ENCODE assay signal across 9 mouse cellular contexts in the genomic region with DNA sequence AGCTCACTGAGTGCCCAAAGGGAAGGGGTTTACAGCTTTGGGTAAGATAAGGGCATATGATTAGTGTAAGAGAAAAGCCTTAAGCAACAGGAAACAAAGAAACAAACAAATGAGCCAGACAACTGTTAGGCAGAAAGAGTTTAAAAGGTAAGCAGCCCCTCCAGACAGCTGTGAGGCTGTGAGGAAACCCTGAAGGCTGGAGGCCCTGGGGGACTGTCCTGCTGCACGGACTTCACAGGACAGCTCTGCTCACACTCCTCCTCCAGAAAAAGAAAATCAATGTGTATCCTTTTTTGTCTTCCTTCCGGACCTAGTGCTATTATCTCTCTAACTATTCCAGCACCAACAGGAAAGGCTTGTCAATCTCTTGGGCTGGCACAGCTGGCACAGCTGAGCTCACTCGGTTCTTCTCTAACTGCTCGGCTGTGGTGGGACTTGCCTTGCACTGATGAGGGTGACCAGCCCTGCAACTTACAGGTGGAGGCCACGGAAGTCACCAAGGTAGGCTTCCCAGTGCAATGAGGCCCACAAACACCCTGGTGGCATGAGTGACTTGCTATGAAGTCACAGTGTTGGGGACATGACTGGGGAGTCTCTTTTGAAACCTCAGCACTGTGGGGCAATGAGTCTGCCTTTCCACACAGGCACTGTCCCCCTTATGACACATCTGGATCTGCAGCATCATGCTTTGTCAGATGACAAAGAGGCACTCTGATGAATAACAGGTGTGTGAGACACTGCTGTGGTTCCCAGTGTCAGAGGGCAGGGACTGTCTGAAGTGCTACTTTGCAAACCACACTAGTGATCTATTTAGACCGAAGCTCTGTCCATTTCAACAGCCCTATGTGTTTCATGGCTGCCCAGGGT. TPM values are rescaled to one million over a fixed set of nuclear protein-coding genes. Genes with fewer than 3 reads are reported as not detected.
A peak's percentile ranks its signal among the peaks of the same experiment; 100 is the strongest.
DNase-seq lines count a peak whose midpoint lies in the region; ATAC-seq lines count a peak whose summit lies in the region.
"Had no signal": no experiment of that assay in that cellular context is flagged by ENCODE, and none has a peak within 500 bp of the region (broad histone marks: within the 10 kb centered on the region; RNA-seq: fewer than 3 reads in every experiment).

No protein-coding gene starts in this region.

- no peaks in the 10 kb centered on the region for H3K9me3 ChIP-seq in liver, embryonic 16.5 days (replicated peaks; ENCODE audit: control insufficient read depth, low read length)
- H3K9me3 ChIP-seq in liver, embryonic 11.5 days (ENCODE audit: control insufficient read depth, low read length): no peaks in the 10 kb centered on the region
- no peaks in the 10 kb centered on the region for H3K9me3 ChIP-seq in forebrain, embryonic 16.5 days (ENCODE audit: control insufficient read depth, low read length)

- no peak overlapping the region for H3K9ac ChIP-seq in liver, embryonic 16.5 days (ENCODE audit: low read depth, low read length)
- H3K9ac ChIP-seq in liver, embryonic 11.5 days (ENCODE audit: low read depth, low read length): no peak overlapping the region
- peak overlapping the region; percentile 10 for H3K9ac ChIP-seq in forebrain, embryonic 16.5 days (replicated peaks; ENCODE audit: low read depth, low read length)

- H3K27me3 ChIP-seq in liver, embryonic 16.5 days (ENCODE audit: control insufficient read depth, insufficient read depth, low read depth, low read length): no peaks in the 10 kb centered on the region
- H3K27me3 ChIP-seq in liver, embryonic 11.5 days (replicated peaks; ENCODE audit: control insufficient read depth, insufficient read depth, low read length): no peaks in the 10 kb centered on the region
- H3K27me3 ChIP-seq in forebrain, embryonic 16.5 days (replicated peaks; ENCODE audit: control insufficient read depth, insufficient read depth, low read length): no peaks in the 10 kb centered on the region

- no peak overlapping the region; the same call in 1 of the 2 replicates for H3K27ac ChIP-seq in liver, embryonic 16.5 days (ENCODE audit: low read length)
- no peak overlapping the region for H3K27ac ChIP-seq in liver, embryonic 11.5 days (ENCODE audit: low read depth, low read length)
- peak overlapping the region; percentile 100 for H3K27ac ChIP-seq in forebrain, embryonic 16.5 days (ENCODE audit: low read length)

- intact Hi-C loops in left cerebral cortex, postnatal 25 days (cut with DNase I): loop anchor here (1.0 to 5.0 kb wide), 4 partner anchors 14 to 99 kb away; no protein-coding TSS in a partner anchor

- no peak overlapping the region for H3K4me3 ChIP-seq in liver, embryonic 16.5 days (ENCODE audit: low read depth, low read length)
- H3K4me3 ChIP-seq in liver, embryonic 11.5 days (ENCODE audit: low read depth, low read length): no peak overlapping the region
- no peak overlapping the region for H3K4me3 ChIP-seq in forebrain, embryonic 16.5 days (replicated peaks; ENCODE audit: low read length)
- H3K4me3 ChIP-seq: erythroblast, embryonic 14.5 days had no signal

- no peak for DNase-seq in liver, embryonic 11.5 days (ENCODE audit: low spot score)
- peak; percentile 82 for DNase-seq in thymus, postnatal 0 days (ENCODE audit: low spot score)
- DNase-seq in right cerebral cortex, adult 18-20 months: no peak
- no peak for DNase-seq in left cerebral cortex, postnatal 25 days (ENCODE audit: low spot score in 2 of 2)
- DNase-seq in lung, postnatal 4 days: no peak

- H3K4me1 ChIP-seq in liver, embryonic 16.5 days (ENCODE audit: control insufficient read depth, low read depth, low read length): no peaks in the 10 kb centered on the region; the same call in 1 of the 2 replicates
- peaks cover 9% of the 10 kb centered on the region for H3K4me1 ChIP-seq in liver, embryonic 11.5 days (replicated peaks; ENCODE audit: control insufficient read depth, insufficient read depth, low read length)
- H3K4me1 ChIP-seq in forebrain, embryonic 16.5 days (replicated peaks; ENCODE audit: control insufficient read depth, insufficient read depth, low read length): peaks cover 45% of the 10 kb centered on the region

- 21% methylated on average over 6 of the region's 6 CpGs for WGBS in liver, embryonic 16.5 days (ENCODE audit: insufficient replicate concordance)
- 38% methylated on average over 6 of the region's 6 CpGs for WGBS in liver, embryonic 11.5 days
- WGBS in forebrain, embryonic 16.5 days: 34% methylated on average over 6 of the region's 6 CpGs

- H3K4me2 ChIP-seq in liver, embryonic 16.5 days (ENCODE audit: low read depth, low read length): no peak overlapping the region
- no peak overlapping the region for H3K4me2 ChIP-seq in liver, embryonic 11.5 days
- peak overlapping the region; percentile 50 for H3K4me2 ChIP-seq in forebrain, embryonic 16.5 days (ENCODE audit: low read length)

- peak; percentile 21; the same call in 1 of the 2 replicates for ATAC-seq in liver, embryonic 16.5 days (ENCODE audit: low read depth)
- no peak for ATAC-seq in liver, embryonic 11.5 days (replicated peaks; ENCODE audit: low FRiP score)
- peak; percentile 4; the same call in 1 of the 2 replicates for ATAC-seq in forebrain, embryonic 16.5 days
- peak; percentile 81 for ATAC-seq in megakaryocyte progenitor cell, adult 5-6 weeks (replicated peaks; ENCODE audit: poor library complexity)

- H3K36me3 ChIP-seq in liver, embryonic 16.5 days (ENCODE audit: control insufficient read depth, insufficient read depth): no peaks in the 10 kb centered on the region
- H3K36me3 ChIP-seq in liver, embryonic 11.5 days (ENCODE audit: control insufficient read depth, insufficient read depth, low read length): no peaks in the 10 kb centered on the region
- no peaks in the 10 kb centered on the region for H3K36me3 ChIP-seq in forebrain, embryonic 16.5 days (ENCODE audit: control insufficient read depth, insufficient read depth)

RNA-seq across cellular contexts. Expression of a gene that starts 27.9 kb away (rescaled TPM):
- 0.22 and 0.30 TPM in 2 replicates for polyA plus RNA-seq in liver, embryonic 16.5 days (2015; fragmentation: Nextera tagmentation; extraction: Ambion mirVana)
- 0.68 and 0.77 TPM in 2 replicates for polyA plus RNA-seq in liver, embryonic 11.5 days (2014; fragmentation: Nextera tagmentation; extraction: Ambion mirVana)
- 109 and 113 TPM in 2 replicates for polyA plus RNA-seq in forebrain, embryonic 16.5 days (2015; fragmentation: Nextera tagmentation; extraction: Ambion mirVana)
- 5.0 and 5.8 TPM in 2 replicates for total RNA-seq in megakaryocyte progenitor cell, adult 5-6 weeks (2015)
- 5.5 and 5.7 TPM in 2 replicates for total RNA-seq in megakaryocyte progenitor cell, adult 5-6 weeks (2017)
- 1.2 and 1.7 TPM in 2 replicates for polyA plus RNA-seq in thymus, postnatal 0 days (2015; fragmentation: Nextera tagmentation; extraction: Ambion mirVana)
- 100 to 1,000 TPM; 339 to 344 TPM for total RNA-seq in left cerebral cortex, postnatal 25 days (2021)

Comparison
In these comparisons a context has a peak if more than half of its experiments do, and no peak if none do; other contexts are left out.
1. RNA of a gene that starts 27.9 kb away (polyA plus RNA-seq): 109 to 113 TPM in forebrain, embryonic 16.5 days; 1.2 to 1.7 TPM in thymus, postnatal 0 days, 0.68 to 0.77 TPM in liver, embryonic 11.5 days and 0.22 to 0.30 TPM in liver, embryonic 16.5 days; every median in the first group is over 10 times any median in the second.